Mouse (Mus musculus) erythroblast, embryonic 14.5 days (primary cell): ENCODE data around the gene Onecut3.

ENCODE experiments used
- GATA1 ChIP-seq: IDR thresholded peaks from 2 replicates; pipeline ENCODE4 v1.6.1; 2012; ENCODE audit warnings: low read length, inconsistent platforms, mixed read lengths
- TAL1 ChIP-seq: IDR thresholded peaks from 3 replicates; pipeline ENCODE4 v1.6.1; 2012; ENCODE audit warnings: low read length, inconsistent platforms, mixed read lengths

DNA sequence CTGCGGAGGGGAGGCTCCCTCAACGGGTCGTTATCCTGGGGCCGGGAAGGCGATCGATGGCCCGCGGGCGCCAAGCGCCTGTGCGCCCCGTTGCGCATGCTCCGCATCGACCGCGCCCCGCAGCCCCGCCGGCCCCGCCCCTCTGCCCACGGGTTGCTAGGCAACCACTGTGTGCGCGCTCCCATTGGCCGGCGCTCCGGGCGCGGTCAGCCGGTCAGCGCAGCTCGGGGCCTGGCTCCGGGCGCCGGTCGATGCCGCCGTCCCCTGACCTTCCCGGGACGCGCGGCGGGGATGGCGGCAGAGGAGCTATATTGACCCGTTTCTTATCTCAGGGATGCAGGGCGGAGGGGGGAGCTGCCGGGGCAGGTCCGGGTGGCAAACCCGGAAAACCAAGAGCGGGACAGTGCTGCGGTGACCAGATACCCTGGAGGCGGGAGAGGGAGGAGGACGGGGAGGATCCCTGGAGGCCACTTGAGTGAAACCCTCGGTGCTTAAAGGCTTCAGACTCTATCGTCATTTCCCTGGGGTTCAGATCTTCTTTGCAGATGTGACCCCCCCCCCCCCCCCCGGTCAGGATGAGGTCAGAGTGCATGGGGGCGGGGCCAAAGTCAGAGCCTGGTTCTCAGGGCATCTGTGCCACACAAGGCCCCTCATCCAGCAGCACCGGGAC lies 19.2 kb upstream of the Onecut3 start:
- TF ChIP-seq TAL1: peak; percentile 62
- TF ChIP-seq GATA1: peak; percentile 29; the same call in 1 of the 2 replicates
